Comparison of ENCODE assay signal across 8 mouse cellular contexts in the genomic region with DNA sequence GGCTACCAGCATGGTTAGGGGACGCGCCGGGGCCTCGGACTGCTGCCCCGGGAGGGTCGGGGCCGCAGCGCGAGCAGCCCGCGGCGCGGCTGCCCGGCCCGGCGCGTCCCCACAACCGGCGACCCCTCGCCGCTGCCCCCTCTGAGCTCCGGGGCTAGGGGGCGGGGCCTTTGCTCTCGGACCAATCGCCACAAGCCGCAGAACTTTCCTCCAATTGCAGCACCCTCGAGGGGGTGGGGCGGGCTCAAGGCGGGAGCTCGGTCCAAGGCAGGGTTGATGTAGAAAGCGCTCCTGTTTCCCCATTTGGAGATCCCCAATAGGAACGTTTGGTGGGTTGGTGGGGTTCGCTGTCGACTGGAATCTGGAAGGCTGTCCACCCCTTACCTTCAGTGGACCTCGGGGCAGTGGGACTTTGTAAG. TPM values are rescaled to one million over a fixed set of nuclear protein-coding genes. Genes with fewer than 3 reads are reported as not detected.
A peak's percentile ranks its signal among the peaks of the same experiment; 100 is the strongest.
DNase-seq lines count a peak whose midpoint lies in the region; ATAC-seq and TF ChIP-seq lines count a peak whose summit lies in the region.

Gene Metrn, minus strand, starts transcription at position 186 of the 419 bp plus-strand sequence.

- DNase-seq in 3134 (ENCODE audit: extremely low read depth, insufficient read length, low spot score) = peak; percentile 79
- DNase-seq in adrenal gland, adult 18-20 months (ENCODE audit: low spot score in 2 of 2) = peak; percentile 86 to 87
- peak; percentile 95 for DNase-seq in embryonic facial prominence, embryonic 11.5 days (ENCODE audit: low spot score)
- peak; percentile 93 to 94 for DNase-seq in heart, adult 18-20 months
- peak; percentile 89 for DNase-seq in kidney, adult 18-20 months
- DNase-seq in limb, embryonic 14.5 days (ENCODE audit: low spot score) = peak; percentile 82
- DNase-seq in spleen, postnatal 10 days (ENCODE audit: low spot score in 2 of 2) = peak; percentile 78 to 93

- H3K9me3 ChIP-seq in embryonic facial prominence, embryonic 11.5 days (replicated peaks; ENCODE audit: control insufficient read depth, low read length) = no peaks in the 10 kb centered on the region
- no peaks in the 10 kb centered on the region for H3K9me3 ChIP-seq in limb, embryonic 14.5 days (ENCODE audit: control insufficient read depth, low read length)
- no peaks in the 10 kb centered on the region for H3K9me3 ChIP-seq in midbrain, embryonic 15.5 days

- 0 out of 2 replicates have a peak, but pooled peaks have one; percentile 29 for TF ChIP-seq POLR2A in limb, embryonic 14.5 days (IDR thresholded peaks at IDR 0.05; ENCODE audit: borderline replicate concordance, extremely low read depth, insufficient read depth, insufficient read length)

- peak within 1 kb of the TSS; percentile 81 for H3K9ac ChIP-seq in embryonic facial prominence, embryonic 11.5 days (replicated peaks; ENCODE audit: low read length)
- H3K9ac ChIP-seq in limb, embryonic 14.5 days (ENCODE audit: low read depth, low read length, severe bottlenecking) = peak within 1 kb of the TSS; percentile 70
- H3K9ac ChIP-seq in midbrain, embryonic 15.5 days = peak within 1 kb of the TSS; percentile 48

- peak within 1 kb of the TSS; percentile 97 for H3K4me2 ChIP-seq in embryonic facial prominence, embryonic 11.5 days (ENCODE audit: low read depth, low read length)
- peak within 1 kb of the TSS; percentile 97 for H3K4me2 ChIP-seq in limb, embryonic 14.5 days (replicated peaks; ENCODE audit: low read depth, low read length, severe bottlenecking)
- peak within 1 kb of the TSS; percentile 92 for H3K4me2 ChIP-seq in midbrain, embryonic 15.5 days

- H3K4me1 ChIP-seq in embryonic facial prominence, embryonic 11.5 days (ENCODE audit: control insufficient read depth, insufficient read depth, low read length) = peaks cover 7% of the 10 kb centered on the region
- peaks cover 21% of the 10 kb centered on the region for H3K4me1 ChIP-seq in limb, embryonic 14.5 days (ENCODE audit: control insufficient read depth, insufficient read depth, low read length)
- H3K4me1 ChIP-seq in midbrain, embryonic 15.5 days = peaks cover 48% of the 10 kb centered on the region

- no peaks in the 10 kb centered on the region for H3K36me3 ChIP-seq in embryonic facial prominence, embryonic 11.5 days (replicated peaks; ENCODE audit: control insufficient read depth, insufficient read depth, low read depth, low read length)
- no peaks in the 10 kb centered on the region for H3K36me3 ChIP-seq in limb, embryonic 14.5 days (ENCODE audit: control insufficient read depth, insufficient read depth, low read length)
- H3K36me3 ChIP-seq in midbrain, embryonic 15.5 days (replicated peaks) = no peaks in the 10 kb centered on the region

- peak within 1 kb of the TSS; percentile 80 for H3K4me3 ChIP-seq in embryonic facial prominence, embryonic 11.5 days (ENCODE audit: low read depth, low read length)
- H3K4me3 ChIP-seq in limb, embryonic 14.5 days (replicated peaks; ENCODE audit: low read length) = peak within 1 kb of the TSS; percentile 81
- H3K4me3 ChIP-seq in midbrain, embryonic 15.5 days = peak within 1 kb of the TSS; percentile 57

- H3K27me3 ChIP-seq in embryonic facial prominence, embryonic 11.5 days (ENCODE audit: control insufficient read depth, insufficient read depth, low read length) = no peaks in the 10 kb centered on the region
- no peaks in the 10 kb centered on the region for H3K27me3 ChIP-seq in limb, embryonic 14.5 days (ENCODE audit: control insufficient read depth, insufficient read depth, low read length)
- H3K27me3 ChIP-seq in midbrain, embryonic 15.5 days (replicated peaks) = no peaks in the 10 kb centered on the region; the same call in 1 of the 2 replicates

- H3K27ac ChIP-seq in embryonic facial prominence, embryonic 11.5 days (replicated peaks; ENCODE audit: low read depth, low read length) = peak within 1 kb of the TSS; percentile 68
- 0 out of 2 replicates have a peak within 1 kb of the TSS, but pooled peaks have one; percentile 4 for H3K27ac ChIP-seq in limb, embryonic 14.5 days (replicated peaks; ENCODE audit: low read depth, low read length)
- peak within 1 kb of the TSS; percentile 59 for H3K27ac ChIP-seq in midbrain, embryonic 15.5 days

- ATAC-seq in embryonic facial prominence, embryonic 11.5 days (replicated peaks; ENCODE audit: insufficient number of reproducible peaks, low FRiP score, low TSS enrichment, low read depth) = peak; percentile 61
- peak; percentile 92 for ATAC-seq in limb, embryonic 14.5 days (ENCODE audit: low FRiP score, low read depth)
- peak; percentile 44; the same call in 1 of the 2 replicates for ATAC-seq in midbrain, embryonic 15.5 days (replicated peaks)

- under 1% methylated on average over 35 of the region's 35 CpGs for WGBS in embryonic facial prominence, embryonic 11.5 days
- under 1% methylated on average over 29 of the region's 35 CpGs for WGBS in limb, embryonic 14.5 days
- WGBS in midbrain, embryonic 15.5 days = 0% methylated on average over 35 of the region's 35 CpGs

RNA-seq across cellular contexts. Expression of gene Metrn, which starts in this region (rescaled TPM):
- 10 to 100 TPM; 23.7 to 25.7 TPM for total RNA-seq in adrenal gland, adult 18-20 months (2021)
- polyA plus RNA-seq in embryonic facial prominence, embryonic 11.5 days (2014; fragmentation: Nextera tagmentation; extraction: Ambion mirVana) = 13.4 and 15.6 TPM in 2 replicates
- total RNA-seq in heart, adult 18-20 months (2021) = 10 to 100 TPM; 55.0 to 76.0 TPM
- 83.6 and 119 TPM in 2 replicates for polyA plus RNA-seq in limb, embryonic 14.5 days (2012; rRNA removed)
- polyA plus RNA-seq in limb, embryonic 14.5 days (2014; fragmentation: Nextera tagmentation; extraction: Ambion mirVana) = 10.5 and 12.6 TPM in 2 replicates
- 32.6 and 36.3 TPM in 2 replicates for polyA plus RNA-seq in midbrain, embryonic 15.5 days (2015; fragmentation: Nextera tagmentation; extraction: Ambion mirVana)

Comparison
In these comparisons a context has a peak if more than half of its experiments do, and no peak if none do; other contexts are left out.
1. Peak in every context shown above with its lines: DNase-seq, ATAC-seq, H3K4me3 ChIP-seq and H3K27ac ChIP-seq.
2. H3K27ac ChIP-seq: peak in every context shown above with its lines; median percentile 68 in embryonic facial prominence, embryonic 11.5 days; 59 in midbrain, embryonic 15.5 days; 4 in limb, embryonic 14.5 days.